Mouse (Mus musculus): Measurements from ENCODE around the gene Slc2a4. TPM values are rescaled to one million over a fixed set of nuclear protein-coding genes. Genes with fewer than 3 reads are reported as not detected.

Gene Slc2a4
- polyA plus RNA-seq, 2 experiments = 14.0 to 17.0 TPM

DNA sequence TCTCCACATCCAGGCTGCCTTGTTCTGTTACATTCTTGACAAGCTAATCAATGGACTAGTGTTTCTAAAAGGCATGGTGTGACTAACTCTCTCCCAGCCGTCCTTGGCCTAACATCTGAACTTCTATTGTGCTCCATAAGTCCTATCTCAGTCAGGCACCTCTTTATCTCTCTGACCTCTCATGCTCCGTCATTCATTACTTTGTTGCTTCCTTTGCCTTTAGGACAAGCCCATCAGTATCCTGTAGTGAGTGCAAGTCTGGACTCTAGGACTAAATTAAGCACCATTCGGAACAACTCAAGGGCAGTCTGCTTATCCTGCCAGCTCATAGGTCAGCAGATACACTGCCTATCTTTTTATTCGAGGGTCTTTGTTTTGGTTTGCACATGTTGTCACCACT is 28.3 kb upstream of the Slc2a4 start:
- Histone ChIP-seq H3K4me3 (ENCODE audit: insufficient read depth in 1 of 2, low read depth in 2 of 2, low read length in 2 of 2) (no peak overlapping the region), H3K27ac (no peak overlapping the region), H3K4me2 (ENCODE audit: low read depth) (no peak overlapping the region), H3K4me1 (replicated peaks; ENCODE audit: control insufficient read depth in 2 of 2, insufficient read depth in 2 of 2, low read length in 1 of 2) (peaks cover 0 to 5% of the 10 kb centered on the region in 2 experiments; a peak in 3 of 4 replicates), H3K9me3 (ENCODE audit: control insufficient read depth, low read length) (no peaks in the 10 kb centered on the region), H3K27me3 (ENCODE audit: control insufficient read depth, insufficient read depth, low read length) (no peaks in the 10 kb centered on the region), H3K9ac (replicated peaks) (no peak overlapping the region), H3K36me3 (replicated peaks; ENCODE audit: control insufficient read depth, insufficient read depth, low read depth) (peaks cover 16% of the 10 kb centered on the region)
- TF ChIP-seq CTCF (IDR thresholded peaks at IDR 0.05; ENCODE audit: low read depth) (no peak), EP300 (IDR thresholded peaks at IDR 0.05; ENCODE audit: low read depth) (no peak)
- 57% methylated on average over 4 of the region's 4 CpGs for WGBS (ENCODE audit: insufficient replicate concordance)
- no peak for DNase-seq (ENCODE audit: low read depth in 3 of 3, low spot score in 3 of 3)
- no peak for ATAC-seq (ENCODE audit: insufficient read depth)

DNA sequence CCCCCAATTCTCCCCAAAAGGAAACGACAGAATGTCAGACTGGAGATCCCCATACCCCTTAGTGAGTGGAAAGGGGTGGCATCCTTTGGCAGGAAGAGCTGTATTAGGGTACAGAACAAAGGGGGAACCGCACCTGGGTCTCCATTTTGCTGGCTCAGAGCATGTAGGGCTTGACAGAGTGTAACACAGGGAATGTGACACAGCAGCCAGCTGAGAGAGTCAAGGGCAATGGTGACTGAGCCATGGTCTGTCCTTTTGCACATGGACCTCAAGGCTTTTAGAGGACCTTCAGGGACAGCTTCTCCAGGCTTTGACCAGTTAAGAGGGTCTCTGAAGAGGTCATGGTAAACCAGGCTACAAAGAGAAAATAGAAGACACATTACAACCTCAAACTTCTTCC is 26.9 kb upstream of the Slc2a4 start:
- Histone ChIP-seq H3K4me3 (ENCODE audit: insufficient read depth in 1 of 2, low read depth in 2 of 2, low read length in 2 of 2) (no peak overlapping the region), H3K27ac (no peak overlapping the region), H3K36me3 (replicated peaks; ENCODE audit: control insufficient read depth, insufficient read depth, low read depth) (peaks cover 16% of the 10 kb centered on the region), H3K4me2 (ENCODE audit: low read depth) (no peak overlapping the region), H3K4me1 (replicated peaks; ENCODE audit: control insufficient read depth in 2 of 2, insufficient read depth in 2 of 2, low read length in 1 of 2) (peaks cover 0 to 5% of the 10 kb centered on the region in 2 experiments; a peak in 3 of 4 replicates), H3K9ac (replicated peaks) (no peak overlapping the region), H3K27me3 (ENCODE audit: control insufficient read depth, insufficient read depth, low read length) (no peaks in the 10 kb centered on the region), H3K9me3 (ENCODE audit: control insufficient read depth, low read length) (no peaks in the 10 kb centered on the region)
- DNase-seq (ENCODE audit: low read depth in 3 of 3, low spot score in 3 of 3) (no peak), ATAC-seq (ENCODE audit: insufficient read depth) (no peak)
- WGBS (ENCODE audit: insufficient replicate concordance) = 63% methylated on average over 2 of the region's 2 CpGs
- no peak for TF ChIP-seq CTCF (IDR thresholded peaks at IDR 0.05; ENCODE audit: low read depth)
- TF ChIP-seq EP300 (IDR thresholded peaks at IDR 0.05; ENCODE audit: low read depth) = no peak

DNA sequence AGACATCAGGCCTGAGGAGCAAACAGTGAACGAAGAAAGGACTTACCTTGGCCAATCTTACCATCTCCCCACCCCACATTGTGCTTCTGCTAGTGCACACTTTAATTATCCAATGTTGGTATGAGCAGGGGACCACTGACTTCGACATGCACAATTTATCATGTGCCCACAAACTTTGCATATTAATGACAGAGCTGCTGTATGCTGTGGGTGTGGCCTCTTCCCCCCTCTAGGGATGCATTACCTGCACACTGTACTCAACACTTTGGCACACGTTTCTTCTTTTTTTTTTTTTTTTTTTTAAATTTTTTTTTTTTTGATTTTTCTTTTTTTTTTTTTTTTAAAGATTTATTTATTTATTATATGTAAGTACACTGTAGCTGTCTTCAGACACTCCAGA is 22.8 kb upstream of the Slc2a4 start:
- Histone ChIP-seq H3K4me2 (ENCODE audit: low read depth) (no peak overlapping the region), H3K27me3 (ENCODE audit: control insufficient read depth, insufficient read depth, low read length) (peaks cover 15% of the 10 kb centered on the region), H3K36me3 (replicated peaks; ENCODE audit: control insufficient read depth, insufficient read depth, low read depth) (peaks cover 16% of the 10 kb centered on the region), H3K9me3 (ENCODE audit: control insufficient read depth, low read length) (no peaks in the 10 kb centered on the region), H3K9ac (replicated peaks) (no peak overlapping the region), H3K4me3 (ENCODE audit: insufficient read depth in 1 of 2, low read depth in 2 of 2, low read length in 2 of 2) (no peak overlapping the region), H3K4me1 (replicated peaks; ENCODE audit: control insufficient read depth in 2 of 2, insufficient read depth in 2 of 2, low read length in 1 of 2) (peaks cover 5 to 8% of the 10 kb centered on the region in 2 experiments; a peak in 2 of 4 replicates), H3K27ac (no peak overlapping the region)
- ATAC-seq (ENCODE audit: insufficient read depth) (no peak), DNase-seq (ENCODE audit: low read depth in 3 of 3, low spot score in 3 of 3) (no peak)
- 62% methylated on average over 3 of the region's 3 CpGs for WGBS (ENCODE audit: insufficient replicate concordance)
- TF ChIP-seq CTCF (IDR thresholded peaks at IDR 0.05; ENCODE audit: low read depth) (no peak), EP300 (IDR thresholded peaks at IDR 0.05; ENCODE audit: low read depth) (no peak)

DNA sequence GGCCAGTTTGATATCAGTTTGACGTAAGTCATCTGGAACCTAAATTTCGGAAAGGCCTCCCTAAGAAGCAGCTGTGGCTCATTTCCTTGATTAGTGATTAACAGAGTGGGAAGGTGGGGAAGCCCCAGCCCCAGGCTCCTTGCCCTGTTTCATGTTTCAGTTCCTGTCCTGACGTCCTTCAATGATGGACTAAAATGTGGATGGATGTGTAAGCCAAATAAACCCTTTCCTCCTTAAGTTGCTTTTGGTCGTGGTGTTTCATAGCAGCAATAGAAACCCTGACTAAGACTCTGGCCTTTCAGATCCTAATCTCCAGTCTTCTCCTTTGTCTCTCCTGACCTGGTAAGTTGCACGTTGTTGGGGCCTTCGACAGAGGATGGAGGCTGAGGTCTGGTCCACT is 22.2 kb upstream of the Slc2a4 start:
- Histone ChIP-seq H3K4me3 (ENCODE audit: insufficient read depth in 1 of 2, low read depth in 2 of 2, low read length in 2 of 2) (no peak overlapping the region), H3K9me3 (ENCODE audit: control insufficient read depth, low read length) (no peaks in the 10 kb centered on the region), H3K27ac (no peak overlapping the region), H3K4me1 (replicated peaks; ENCODE audit: control insufficient read depth in 2 of 2, insufficient read depth in 2 of 2, low read length in 1 of 2) (peaks cover 6 to 8% of the 10 kb centered on the region in 2 experiments; a peak in 2 of 4 replicates), H3K36me3 (replicated peaks; ENCODE audit: control insufficient read depth, insufficient read depth, low read depth) (peaks cover 16% of the 10 kb centered on the region), H3K4me2 (ENCODE audit: low read depth) (no peak overlapping the region), H3K9ac (replicated peaks) (no peak overlapping the region), H3K27me3 (ENCODE audit: control insufficient read depth, insufficient read depth, low read length) (peaks cover 21% of the 10 kb centered on the region)
- DNase-seq (ENCODE audit: low read depth in 3 of 3, low spot score in 3 of 3) (no peak), ATAC-seq (ENCODE audit: insufficient read depth) (no peak)
- WGBS (ENCODE audit: insufficient replicate concordance) = 80% methylated on average over 6 of the region's 6 CpGs
- TF ChIP-seq CTCF (IDR thresholded peaks at IDR 0.05; ENCODE audit: low read depth) = no peak
- no peak for TF ChIP-seq EP300 (IDR thresholded peaks at IDR 0.05; ENCODE audit: low read depth)

DNA sequence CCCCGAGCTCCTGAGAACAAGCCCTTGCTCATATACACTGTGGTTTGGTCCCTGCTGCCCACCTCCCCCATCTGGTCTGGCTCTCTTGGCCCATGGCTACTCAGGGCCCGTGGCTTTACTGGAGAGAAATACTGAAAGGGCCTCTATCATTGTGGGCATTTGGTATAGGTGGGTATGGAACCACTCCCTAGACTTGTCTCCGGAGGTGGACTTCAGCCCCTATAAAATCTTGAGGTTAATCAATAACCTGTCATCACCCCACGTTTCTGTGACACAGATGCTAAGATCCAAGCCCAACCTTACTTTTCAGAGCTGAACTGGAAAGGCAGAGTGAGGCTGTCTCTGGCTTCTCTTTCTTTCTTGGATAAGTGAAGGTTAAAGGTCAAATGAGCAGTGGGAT is 20.8 kb upstream of the Slc2a4 start:
- Histone ChIP-seq H3K36me3 (replicated peaks; ENCODE audit: control insufficient read depth, insufficient read depth, low read depth) (peaks cover 4% of the 10 kb centered on the region), H3K27ac (no peak overlapping the region), H3K4me3 (ENCODE audit: insufficient read depth in 1 of 2, low read depth in 2 of 2, low read length in 2 of 2) (no peak overlapping the region), H3K4me1 (replicated peaks; ENCODE audit: control insufficient read depth in 2 of 2, insufficient read depth in 2 of 2, low read length in 1 of 2) (peaks cover 6 to 8% of the 10 kb centered on the region in 2 experiments; a peak in 2 of 4 replicates), H3K9me3 (ENCODE audit: control insufficient read depth, low read length) (no peaks in the 10 kb centered on the region), H3K9ac (replicated peaks) (no peak overlapping the region), H3K4me2 (ENCODE audit: low read depth) (no peak overlapping the region), H3K27me3 (ENCODE audit: control insufficient read depth, insufficient read depth, low read length) (peaks cover 35% of the 10 kb centered on the region)
- DNase-seq (ENCODE audit: low read depth in 3 of 3, low spot score in 3 of 3) (no peak), ATAC-seq (ENCODE audit: insufficient read depth) (no peak)
- 69% methylated on average over 4 of the region's 4 CpGs for WGBS (ENCODE audit: insufficient replicate concordance)
- TF ChIP-seq EP300 (IDR thresholded peaks at IDR 0.05; ENCODE audit: low read depth) = no peak
- no peak for TF ChIP-seq CTCF (IDR thresholded peaks at IDR 0.05; ENCODE audit: low read depth)

All from liver, embryonic 14.5 days (tissue).